Mouse (Mus musculus) liver, embryonic 11.5 days (tissue): Measurements from ENCODE around the gene Cldnd1. TPM values are rescaled to one million over a fixed set of nuclear protein-coding genes. Genes with fewer than 3 reads are reported as not detected.

Source experiments
- ATAC-seq: fragments of 200-750 bp; cut with Nextera tagmentation; replicated peaks from 2 replicates; pipeline ENCODE4 v1.8.0; 2017; ENCODE audit warnings: moderate number of reproducible peaks, mild to moderate bottlenecking, moderate TSS enrichment, moderate library complexity; ENCODE audit not compliant: low FRiP score
- DNase-seq: peaks from one replicate; pipeline ENCODE4 v3.0.0-alpha.2; 2017; ENCODE audit warnings: low spot score
- H3K27ac ChIP-seq: fragments of 300-500 bp; sonication (generic); 2 replicates; pipeline ENCODE4 v1.5.1; 2014; ENCODE audit warnings: mild to moderate bottlenecking, low read depth, low read length, control low read depth
- H3K27me3 ChIP-seq: fragments of 300-500 bp; sonication (generic); replicated peaks from 2 replicates; pipeline ENCODE4 v1.6.1; 2014; ENCODE audit warnings: low read length, mixed read lengths; ENCODE audit not compliant: control insufficient read depth, insufficient read depth
- H3K36me3 ChIP-seq: fragments of 300-500 bp; sonication (generic); 2 replicates; pipeline ENCODE4 v1.6.1; 2014; ENCODE audit warnings: mild to moderate bottlenecking, low read length, moderate library complexity, mixed read lengths; ENCODE audit not compliant: control insufficient read depth, insufficient read depth
- H3K4me1 ChIP-seq: fragments of 300-500 bp; sonication (generic); replicated peaks from 2 replicates; pipeline ENCODE4 v1.6.1; 2014; ENCODE audit warnings: low read length, mixed read lengths; ENCODE audit not compliant: control insufficient read depth, insufficient read depth
- H3K4me2 ChIP-seq: fragments of 300-500 bp; sonication (generic); 2 replicates; pipeline ENCODE4 v1.6.1; 2014; ENCODE audit warnings: mild to moderate bottlenecking, control low read depth, moderate library complexity
- H3K4me3 ChIP-seq: fragments of 300-500 bp; sonication (generic); 2 replicates; pipeline ENCODE4 v1.5.1; 2014; ENCODE audit warnings: low read depth, low read length, control low read depth
- H3K9ac ChIP-seq: fragments of 300-500 bp; sonication (generic); 2 replicates; pipeline ENCODE4 v1.6.1; 2014; ENCODE audit warnings: low read depth, low read length, control low read depth
- H3K9me3 ChIP-seq: fragments of 300-500 bp; sonication (generic); 2 replicates; pipeline ENCODE4 v1.6.1; 2016; ENCODE audit warnings: low read length, inconsistent platforms, mixed read lengths; ENCODE audit not compliant: control insufficient read depth
- WGBS: fragments of 180-500 bp; shearing (Covaris S2); extraction: QIAGEN DNeasy Blood & Tissue Kit; methylation state at CpG from one replicate; pipeline ENCODE4 v1.1.7; 2014; 5-methylcytosine and 5-hydroxymethylcytosine counted together
- polyA plus RNA-seq: library from polyadenylated mRNA; unstranded; fragments of >200 nt; fragmentation: Nextera tagmentation; extraction: Ambion mirVana; gene quantifications from 2 replicates; pipeline ENCODE4 v1.2.1, GENCODE M21; 2014

Cldnd1 gene
- polyA plus RNA-seq, 1 experiment from 2014 or later, result 65.3 TPM

DNA sequence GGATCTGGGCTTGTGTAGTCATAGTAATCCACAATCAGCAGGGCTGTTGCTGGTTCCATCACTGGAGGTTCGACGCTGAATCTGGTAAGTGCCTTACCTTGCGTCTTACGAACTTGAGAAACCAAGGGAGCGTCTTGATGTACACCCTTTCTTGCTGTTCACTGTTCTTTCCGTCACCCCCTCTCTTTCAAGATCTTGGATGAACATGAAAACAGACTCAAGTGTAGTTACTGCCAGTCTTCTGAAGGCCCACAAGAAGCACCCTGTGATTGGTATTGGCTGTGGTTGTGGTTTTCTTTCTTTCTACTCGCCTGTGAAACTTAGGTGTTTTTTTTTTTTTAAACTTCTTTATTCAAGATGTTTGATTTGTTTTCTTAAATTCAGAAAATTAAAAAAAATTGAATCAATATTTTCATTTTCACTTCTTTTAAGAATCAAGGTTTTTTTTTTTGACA lies 9.0 kb upstream of the Cldnd1 start, which contains the start of gene Gpr15:
Gene Gpr15, minus strand, starts transcription at position 405 of the 455 bp plus-strand sequence.
- Histone ChIP-seq H3K27me3 (no peaks in the 10 kb centered on the region), H3K9me3 (no peaks in the 10 kb centered on the region), H3K4me2 (no peak within 1 kb of the TSS), H3K9ac (no peak within 1 kb of the TSS), H3K4me1 (no peaks in the 10 kb centered on the region), H3K27ac (no peak within 1 kb of the TSS), H3K36me3 (no peaks in the 10 kb centered on the region), H3K4me3 (no peak within 1 kb of the TSS)
- ATAC-seq, result no peak
- WGBS, result 81% methylated on average over 7 of the region's 7 CpGs
- no peak for DNase-seq

DNA sequence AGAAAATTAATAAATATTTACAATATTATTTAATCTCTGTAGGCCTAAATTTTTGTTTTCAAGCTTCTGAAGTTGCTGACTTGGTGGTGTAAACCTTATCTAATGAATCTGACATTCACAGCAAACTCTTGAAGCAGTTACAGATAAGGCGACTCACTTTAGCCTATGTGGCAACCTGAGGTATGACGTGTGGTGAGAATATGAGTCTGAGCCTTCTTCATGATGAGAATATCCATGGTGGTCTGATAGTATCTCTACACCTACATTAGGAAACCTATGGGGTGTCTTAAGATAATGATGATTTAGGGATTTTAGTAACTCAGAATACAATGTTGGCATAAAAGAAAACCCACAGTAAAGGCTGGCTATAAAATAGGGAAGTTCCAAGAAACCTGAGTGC lies 5.4 kb upstream of the Cldnd1 start:
- Histone ChIP-seq H3K27ac (no peak overlapping the region), H3K4me1 (no peaks in the 10 kb centered on the region), H3K27me3 (no peaks in the 10 kb centered on the region), H3K36me3 (no peaks in the 10 kb centered on the region), H3K4me3 (no peak overlapping the region), H3K9ac (no peak overlapping the region), H3K9me3 (no peaks in the 10 kb centered on the region), H3K4me2 (no peak overlapping the region)
- whole genome bisulfite sequencing, result 51% methylated on average over 2 of the region's 2 CpGs
- DNase-seq (no peak), ATAC-seq (no peak)

- H3K4me3 ChIP-seq, result peak overlapping the region; percentile 73
- no peaks in the 10 kb centered on the region for H3K9me3 ChIP-seq
- peak overlapping the region; percentile 58 for H3K4me2 ChIP-seq
- H3K36me3 ChIP-seq, result peaks cover 17% of the 10 kb centered on the region
- H3K4me1 ChIP-seq, result peaks cover 4% of the 10 kb centered on the region; the same call in 1 of the 2 replicates
- no peak overlapping the region for H3K27ac ChIP-seq
- H3K27me3 ChIP-seq, result no peaks in the 10 kb centered on the region
- no peak for DNase-seq
- no peak overlapping the region for H3K9ac ChIP-seq
- WGBS, result 73% methylated on average over 11 of the region's 11 CpGs
- ATAC-seq, result no peak
These were observed 832 bp upstream of the Cldnd1 start for GRCm38 (mm10) chr16:58726680-58727476.

DNA sequence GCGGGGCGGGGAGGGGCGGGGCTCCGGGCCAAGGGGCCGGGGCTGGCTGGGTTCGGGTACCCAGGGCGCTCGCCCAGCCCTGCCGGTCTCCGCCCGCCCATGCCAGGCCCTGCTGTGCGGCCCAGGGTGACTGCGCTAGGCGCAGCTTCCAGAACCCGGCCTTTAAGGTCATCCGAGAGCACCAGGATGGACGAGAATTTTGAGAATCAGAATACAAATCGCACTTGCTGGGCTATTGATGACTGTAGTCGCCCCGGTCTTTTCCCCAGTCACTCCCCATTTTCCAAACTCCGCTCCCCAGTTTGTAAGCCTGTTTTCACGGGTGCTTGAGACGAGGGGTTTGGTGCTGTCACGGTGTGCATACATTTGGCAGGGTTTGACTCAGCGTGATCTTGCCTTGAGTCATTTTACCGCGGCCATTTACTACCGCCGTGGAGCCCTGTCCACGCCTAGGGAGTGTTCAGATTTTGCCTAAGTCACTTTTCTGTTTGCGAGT lies 514 bp downstream of the Cldnd1 start:
- H3K9me3 ChIP-seq, result no peaks in the 10 kb centered on the region
- WGBS, result under 1% methylated on average over 23 of the region's 31 CpGs
- H3K36me3 ChIP-seq, result peaks cover 23% of the 10 kb centered on the region
- H3K4me3 ChIP-seq, result peak overlapping the region; percentile 73
- ATAC-seq (peak; percentile 88), DNase-seq (no peak)
- H3K4me1 ChIP-seq, result peaks cover 4% of the 10 kb centered on the region; the same call in 1 of the 2 replicates
- H3K4me2 ChIP-seq, result peak overlapping the region; percentile 77
- peak overlapping the region; percentile 63; the same call in 1 of the 2 replicates for H3K27ac ChIP-seq
- no peaks in the 10 kb centered on the region for H3K27me3 ChIP-seq
- peak overlapping the region; percentile 72 for H3K9ac ChIP-seq

- no peaks in the 10 kb centered on the region for H3K9me3 ChIP-seq
- ATAC-seq (no peak), DNase-seq (no peak)
- peaks cover under 1% of the 10 kb centered on the region; the same call in 1 of the 2 replicates for H3K36me3 ChIP-seq
- H3K9ac ChIP-seq, result no peak overlapping the region
- H3K4me1 ChIP-seq, result 0 out of 2 replicates have a peak, but pooled peaks cover 3% of the 10 kb centered on the region
- no peaks in the 10 kb centered on the region for H3K27me3 ChIP-seq
- H3K4me2 ChIP-seq, result no peak overlapping the region
- no peak overlapping the region for H3K27ac ChIP-seq
- WGBS, result 70% methylated on average over 4 of the region's 4 CpGs
- H3K4me3 ChIP-seq, result no peak overlapping the region
These were observed 10.5 kb downstream of the Cldnd1 start for GRCm38 (mm10) chr16:58738205-58738604.

DNA sequence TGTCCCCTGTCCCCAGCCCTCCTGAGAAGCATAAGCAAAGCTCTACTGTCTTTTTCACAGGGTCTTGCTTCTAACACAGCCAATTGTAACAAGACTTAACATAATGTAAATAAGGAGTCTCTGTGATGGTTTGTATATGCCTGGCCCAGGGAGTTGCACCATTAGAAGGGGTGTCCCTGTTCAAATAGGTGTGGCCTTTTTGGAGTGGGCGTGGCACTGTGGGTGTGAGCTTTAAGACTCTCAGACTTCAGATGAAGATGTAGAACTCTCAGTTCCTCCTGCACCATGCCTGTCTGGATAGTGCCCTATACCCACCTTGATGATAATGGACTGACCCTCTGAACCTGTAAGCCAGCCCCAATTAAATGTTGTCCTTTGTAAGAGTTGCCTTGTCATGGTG lies 11.1 kb downstream of the Cldnd1 start:
- Histone ChIP-seq H3K27me3 (no peaks in the 10 kb centered on the region), H3K36me3 (no peaks in the 10 kb centered on the region), H3K9ac (no peak overlapping the region), H3K9me3 (no peaks in the 10 kb centered on the region), H3K4me1 (0 out of 2 replicates have a peak, but pooled peaks cover 3% of the 10 kb centered on the region), H3K4me2 (no peak overlapping the region), H3K4me3 (no peak overlapping the region), H3K27ac (no peak overlapping the region)
- WGBS, result 78% methylated on average over 1 of the region's 1 CpGs
- DNase-seq, result no peak
- ATAC-seq, result peak; percentile 41; the same call in 1 of the 2 replicates

DNA sequence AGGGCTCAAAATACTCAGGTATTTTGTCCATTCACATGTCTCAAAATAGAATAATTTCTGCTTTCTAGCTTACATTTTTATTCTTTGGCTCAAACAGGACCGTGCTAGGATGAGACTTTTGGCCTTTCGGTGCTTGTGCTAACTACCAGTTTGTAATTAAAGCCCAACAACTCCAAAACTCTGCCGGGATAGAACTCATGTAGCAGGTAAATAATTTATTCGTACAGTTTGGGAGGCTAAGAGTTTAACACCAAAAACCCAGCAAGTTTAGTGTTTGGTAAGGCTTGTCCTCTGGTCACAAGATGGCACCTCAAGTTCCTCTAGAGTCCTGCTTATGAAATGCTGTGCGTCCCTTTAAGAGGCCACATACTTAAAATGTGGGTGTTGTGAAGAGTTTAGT lies 13.0 kb downstream of the Cldnd1 start:
- H3K9ac ChIP-seq, result no peak overlapping the region
- DNase-seq (no peak), ATAC-seq (no peak)
- 83% methylated on average over 5 of the region's 5 CpGs for WGBS
- 0 out of 2 replicates have a peak, but pooled peaks cover 3% of the 10 kb centered on the region for H3K4me1 ChIP-seq
- no peaks in the 10 kb centered on the region for H3K9me3 ChIP-seq
- H3K4me2 ChIP-seq, result no peak overlapping the region
- no peak overlapping the region for H3K27ac ChIP-seq
- no peaks in the 10 kb centered on the region for H3K36me3 ChIP-seq
- no peaks in the 10 kb centered on the region for H3K27me3 ChIP-seq
- H3K4me3 ChIP-seq, result no peak overlapping the region

DNA sequence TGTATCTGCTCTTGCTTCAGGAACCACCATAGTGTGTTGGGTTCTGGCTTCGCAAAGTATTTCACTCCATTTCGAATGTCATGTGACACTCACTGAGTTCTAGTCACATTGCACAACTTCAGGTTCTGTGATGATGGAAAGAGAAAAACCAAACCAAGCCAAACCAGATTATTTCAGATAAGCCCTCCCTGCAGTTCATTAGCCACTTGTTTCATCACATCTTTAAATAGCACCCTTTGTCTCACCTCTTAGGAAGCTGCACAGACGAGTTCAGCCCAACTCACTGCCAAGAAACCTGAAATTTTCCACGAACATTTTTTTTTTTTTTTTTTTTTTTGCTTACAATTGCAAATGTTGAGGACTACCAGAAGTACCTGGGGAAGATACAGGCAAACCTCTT lies 19.0 kb downstream of the Cldnd1 start:
- H3K36me3 ChIP-seq, result no peaks in the 10 kb centered on the region
- H3K4me2 ChIP-seq, result no peak overlapping the region
- no peak for DNase-seq
- H3K27me3 ChIP-seq, result no peaks in the 10 kb centered on the region
- H3K4me1 ChIP-seq, result no peaks in the 10 kb centered on the region
- no peak for ATAC-seq
- no peak overlapping the region for H3K4me3 ChIP-seq
- H3K9me3 ChIP-seq, result no peaks in the 10 kb centered on the region
- no peak overlapping the region for H3K27ac ChIP-seq
- 58% methylated on average over 4 of the region's 4 CpGs for WGBS
- no peak overlapping the region for H3K9ac ChIP-seq
